Mouse (Mus musculus): ENCODE measurements around the gene Ank3.

The Ank3 gene

GRCm38 (mm10) chr10:70045722-70046121, 647.1 kb downstream of the Ank3 start:
- no peak for DNase-seq (ENCODE audit: low read depth, low spot score)

- DNase-seq (ENCODE audit: low read depth, low spot score) = no peak
Observed at GRCm38 (mm10) chr10:70049771-70050170, 651.2 kb downstream of the Ank3 start.

GRCm38 (mm10) chr10:70055291-70055690, 656.7 kb downstream of the Ank3 start:
- no peak for DNase-seq (ENCODE audit: low read depth, low spot score)

- DNase-seq (ENCODE audit: low read depth, low spot score) = no peak
Observed at GRCm38 (mm10) chr10:70057064-70057463, 658.5 kb downstream of the Ank3 start.

GRCm38 (mm10) chr10:70060021-70060688, 661.6 kb downstream of the Ank3 start:
- no peak for DNase-seq (ENCODE audit: low read depth, low spot score)

- DNase-seq (ENCODE audit: low read depth, low spot score) = no peak
Observed at GRCm38 (mm10) chr10:70060689-70061081, 662.1 kb downstream of the Ank3 start.

- no peak for DNase-seq (ENCODE audit: low read depth, low spot score)
Observed at GRCm38 (mm10) chr10:70063881-70064555, 665.4 kb downstream of the Ank3 start.

GRCm38 (mm10) chr10:70065191-70065590, 666.6 kb downstream of the Ank3 start:
- no peak for DNase-seq (ENCODE audit: low read depth, low spot score)

GRCm38 (mm10) chr10:70066497-70067168, 668.1 kb downstream of the Ank3 start:
- DNase-seq (ENCODE audit: low read depth, low spot score) = no peak

- DNase-seq (ENCODE audit: low read depth, low spot score) = no peak
Observed at GRCm38 (mm10) chr10:70067169-70068115, 668.9 kb downstream of the Ank3 start.

- DNase-seq (ENCODE audit: low read depth, low spot score) = no peak
Observed at GRCm38 (mm10) chr10:70069321-70069720, 670.7 kb downstream of the Ank3 start.

GRCm38 (mm10) chr10:70071334-70071733, 672.8 kb downstream of the Ank3 start:
- no peak for DNase-seq (ENCODE audit: low read depth, low spot score)

Data from WW6 (cell line).